Mouse (Mus musculus) spleen, adult 2 months (tissue): Measurements from ENCODE around the gene Olfr311.

ENCODE experiments used
- CTCF ChIP-seq: fragments of 200-500 bp; IDR thresholded peaks from 2 replicates; pipeline ENCODE4 v1.5.1; 2011; ENCODE audit warnings: mild to moderate bottlenecking, inconsistent platforms; ENCODE audit not compliant: insufficient read depth, insufficient read length, insufficient replicate concordance; ENCODE audit errors: extremely low read depth
- POLR2A ChIP-seq: fragments of 200-500 bp; IDR thresholded peaks from 2 replicates; pipeline ENCODE4 v1.6.1; 2011; ENCODE audit warnings: low read depth, low read length, inconsistent platforms

DNA sequence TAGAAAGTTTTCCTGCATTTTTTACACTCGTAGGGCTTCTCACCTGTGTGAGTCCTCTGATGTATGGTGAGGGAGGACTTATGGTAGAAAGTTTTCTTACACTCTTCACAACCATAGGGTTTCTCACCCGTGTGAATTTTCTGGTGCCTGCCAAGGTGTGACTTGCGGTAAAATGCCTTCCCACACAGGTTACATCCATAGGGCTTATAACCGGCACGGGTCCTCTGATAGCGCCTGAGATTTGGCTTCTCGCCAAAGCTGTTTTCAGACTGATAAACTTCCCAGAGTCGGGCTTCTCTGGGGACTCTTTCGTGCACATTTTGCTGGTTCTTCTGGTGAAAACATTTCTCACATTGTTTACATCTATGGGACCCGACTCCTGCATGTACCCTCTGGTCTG is 51.5 kb downstream of the Olfr311 start:
- TF ChIP-seq POLR2A (no peak), CTCF (no peak)
